ENCODE assay signal across 7 mouse cellular contexts in genomic region chr8:84686191-84687002, GRCm38 (mm10). TPM values are rescaled to one million over a fixed set of nuclear protein-coding genes. Genes with fewer than 3 reads are reported as not detected.
A peak's percentile ranks its signal among the peaks of the same experiment; 100 is the strongest.
DNase-seq lines count a peak whose midpoint lies in the region; ATAC-seq and TF ChIP-seq lines count a peak whose summit lies in the region.

Gene Trmt1, plus strand, starts transcription at chr8:84686307.

- H3K4me3 ChIP-seq in ES-E14 (ENCODE audit: insufficient read depth in 1 of 2, low read depth in 1 of 2, low read length in 2 of 2, poor library complexity in 1 of 2, severe bottlenecking in 1 of 2), result peak within 1 kb of the TSS; percentile 83 to 100
- peak within 1 kb of the TSS; percentile 98 for H3K4me3 ChIP-seq in forebrain, embryonic 15.5 days
- H3K4me3 ChIP-seq in hindbrain, embryonic 12.5 days, result peak within 1 kb of the TSS; percentile 100

- H3K36me3 ChIP-seq in ES-E14 (ENCODE audit: control insufficient read depth, insufficient read depth, low read length, poor library complexity, severe bottlenecking), result peaks cover 17% of the 10 kb centered on the region
- H3K36me3 ChIP-seq in forebrain, embryonic 15.5 days, result 0 out of 2 replicates have a peak, but pooled peaks cover 3% of the 10 kb centered on the region
- H3K36me3 ChIP-seq in hindbrain, embryonic 12.5 days, result 0 out of 2 replicates have a peak, but pooled peaks cover 6% of the 10 kb centered on the region

- H3K4me2 ChIP-seq in forebrain, embryonic 15.5 days (replicated peaks), result peak within 1 kb of the TSS; percentile 87
- peak within 1 kb of the TSS; percentile 91 for H3K4me2 ChIP-seq in hindbrain, embryonic 12.5 days (replicated peaks)

- peak within 1 kb of the TSS; percentile 72 for H3K9ac ChIP-seq in ES-E14 (ENCODE audit: insufficient read depth, low read depth, low read length, poor library complexity, severe bottlenecking)
- peak within 1 kb of the TSS; percentile 99 for H3K9ac ChIP-seq in forebrain, embryonic 15.5 days (replicated peaks)
- peak within 1 kb of the TSS; percentile 100 for H3K9ac ChIP-seq in hindbrain, embryonic 12.5 days

- 4% methylated on average over 20 of the region's 20 CpGs for WGBS in forebrain, embryonic 15.5 days
- 8% methylated on average over 20 of the region's 20 CpGs for WGBS in hindbrain, embryonic 12.5 days

- in situ Hi-C loops in ES-E14 (cut with MboI; ENCODE audit: low sequenced_read_pairs in 2 of 2, unreplicated experiment in 2 of 2), result no loop called here

- peak within 1 kb of the TSS; percentile 99 for H3K27ac ChIP-seq in ES-E14 (ENCODE audit: insufficient read depth, low read depth, low read length, poor library complexity, severe bottlenecking)
- H3K27ac ChIP-seq in forebrain, embryonic 15.5 days (replicated peaks), result peak within 1 kb of the TSS; percentile 88
- H3K27ac ChIP-seq in hindbrain, embryonic 12.5 days, result peak within 1 kb of the TSS; percentile 95

- no peak for DNase-seq in ES-E14 (ENCODE audit: low read depth, low spot score)
- DNase-seq in adrenal gland, postnatal 36 days, result peak; percentile 60 to 65
- no peak for DNase-seq in left cerebral cortex, adult 8-10 months (ENCODE audit: low spot score in 2 of 2)
- DNase-seq in testis, postnatal 10 days (ENCODE audit: low spot score), result peak; percentile 77

- H3K9me3 ChIP-seq in ES-E14 (ENCODE audit: control insufficient read depth, insufficient read depth, low read depth, low read length), result no peaks in the 10 kb centered on the region
- no peaks in the 10 kb centered on the region for H3K9me3 ChIP-seq in forebrain, embryonic 15.5 days
- H3K9me3 ChIP-seq in hindbrain, embryonic 12.5 days (replicated peaks), result no peaks in the 10 kb centered on the region

- no peaks in the 10 kb centered on the region for H3K27me3 ChIP-seq in forebrain, embryonic 15.5 days
- no peaks in the 10 kb centered on the region for H3K27me3 ChIP-seq in hindbrain, embryonic 12.5 days

- H3K4me1 ChIP-seq in ES-E14 (ENCODE audit: control insufficient read depth in 2 of 2, insufficient read depth in 2 of 2, low read length in 2 of 2, poor library complexity in 1 of 2), result peaks cover 14 to 18% of the 10 kb centered on the region in 2 experiments
- peaks cover 46% of the 10 kb centered on the region for H3K4me1 ChIP-seq in forebrain, embryonic 15.5 days
- peaks cover 53% of the 10 kb centered on the region for H3K4me1 ChIP-seq in hindbrain, embryonic 12.5 days

- ATAC-seq in forebrain, embryonic 15.5 days (replicated peaks), result no peak
- ATAC-seq in hindbrain, embryonic 12.5 days (ENCODE audit: low FRiP score), result 0 out of 2 replicates have a peak, but pooled peaks have one; percentile 35
- ATAC-seq in megakaryocyte-erythroid progenitor cell, adult 5-6 weeks (replicated peaks; ENCODE audit: low FRiP score, low TSS enrichment, poor library complexity, severe bottlenecking), result peak; percentile 24; the same call in 1 of the 2 replicates

TF ChIP-seq in ES-E14, 5 proteins besides CTCF, POLR2A, EP300 and RAD21:
- no peak for TF ChIP-seq HCFC1 (IDR thresholded peaks at IDR 0.05; ENCODE audit: borderline replicate concordance, insufficient read depth, low read length)
- TF ChIP-seq MAFK (IDR thresholded peaks at IDR 0.05; ENCODE audit: insufficient read depth, low read depth, low read length), result no peak
- TF ChIP-seq ZNF384 (IDR thresholded peaks at IDR 0.05; ENCODE audit: low read depth, low read length), result no peak
- TF ChIP-seq CHD2 (IDR thresholded peaks at IDR 0.05; ENCODE audit: low read depth, low read length), result no peak
- TF ChIP-seq ZC3H11A (IDR thresholded peaks at IDR 0.05; ENCODE audit: borderline replicate concordance, low read depth, low read length), result no peak

RNA-seq across cellular contexts. Expression of gene Trmt1, which starts in this region (rescaled TPM):
- 260 and 334 TPM in 2 replicates for total RNA-seq in ES-E14 (2012; rRNA removed)
- total RNA-seq in adrenal gland, postnatal 36 days (2021), result 10 to 100 TPM; 63.8 to 83.7 TPM
- 62.4 and 64.0 TPM in 2 replicates for polyA plus RNA-seq in forebrain, embryonic 15.5 days (2015; fragmentation: Nextera tagmentation; extraction: Ambion mirVana)
- 51.2 and 55.9 TPM in 2 replicates for polyA plus RNA-seq in hindbrain, embryonic 12.5 days (2016; fragmentation: Nextera tagmentation; extraction: Ambion mirVana)
- 100 to 1,000 TPM; 101 to 105 (median 103) TPM for total RNA-seq in left cerebral cortex, adult 8-10 months (2022)
- total RNA-seq in megakaryocyte-erythroid progenitor cell, adult 5-6 weeks (2014; fragmentation: Nextera tagmentation), result 170 and 181 TPM in 2 replicates
- 94.9 and 126 TPM in 2 replicates for total RNA-seq in megakaryocyte-erythroid progenitor cell, adult 5-6 weeks (2017)

Comparison
In these comparisons a context has a peak if more than half of its experiments do, and no peak if none do; other contexts are left out.
1. DNase-seq: peak in adrenal gland, postnatal 36 days (2 of 2) and testis, postnatal 10 days (single experiment); none in ES-E14 (single experiment) and left cerebral cortex, adult 8-10 months (0 of 2).
2. Peak in every context shown above with its lines, with median percentiles within 50 percentile points of each other: H3K27ac ChIP-seq, H3K4me3 ChIP-seq and H3K9ac ChIP-seq.